Mouse (Mus musculus) kidney, embryonic 16.5 days (tissue): ENCODE data around the gene Ssr1. TPM values are rescaled to one million over a fixed set of nuclear protein-coding genes. Genes with fewer than 3 reads are reported as not detected.

Experiments
- ATAC-seq: fragments of 200-750 bp; cut with Nextera tagmentation; 2 replicates; pipeline ENCODE4 v1.8.0; 2017; ENCODE audit warnings: moderate TSS enrichment; ENCODE audit not compliant: low FRiP score, low TSS enrichment
- H3K27ac ChIP-seq: fragments of 300-500 bp; sonication (generic); 2 replicates; pipeline ENCODE4 v1.5.1; 2014; ENCODE audit warnings: low read length
- H3K27me3 ChIP-seq: fragments of 300-500 bp; sonication (generic); 2 replicates; pipeline ENCODE4 v1.6.1; 2014; ENCODE audit warnings: low read length, control low read depth, mixed read lengths; ENCODE audit not compliant: insufficient read depth
- H3K36me3 ChIP-seq: fragments of 300-500 bp; sonication (generic); 2 replicates; pipeline ENCODE4 v1.6.1; 2014; ENCODE audit warnings: low read length, control low read depth, mixed read lengths; ENCODE audit not compliant: insufficient read depth
- H3K4me1 ChIP-seq: fragments of 300-500 bp; sonication (generic); 2 replicates; pipeline ENCODE4 v1.6.1; 2014; ENCODE audit warnings: low read length, control low read depth, mixed read lengths; ENCODE audit not compliant: insufficient read depth
- H3K4me2 ChIP-seq: fragments of 300-500 bp; sonication (generic); replicated peaks from 2 replicates; pipeline ENCODE4 v1.6.1; 2014; ENCODE audit warnings: low read depth, low read length
- H3K4me3 ChIP-seq: fragments of 300-500 bp; sonication (generic); 2 replicates; pipeline ENCODE4 v1.5.1; 2014; ENCODE audit warnings: mild to moderate bottlenecking, low read length
- H3K9ac ChIP-seq: fragments of 300-500 bp; sonication (generic); replicated peaks from 2 replicates; pipeline ENCODE4 v1.6.1; 2014; ENCODE audit warnings: low read length
- H3K9me3 ChIP-seq: fragments of 300-500 bp; sonication (generic); 2 replicates; pipeline ENCODE4 v1.6.1; 2016; ENCODE audit warnings: low read length, control low read depth
- WGBS: fragments of 180-500 bp; shearing (Covaris S2); extraction: QIAGEN DNeasy Blood & Tissue Kit; methylation state at CpG from one replicate; pipeline ENCODE4 v1.1.7; 2014; 5-methylcytosine and 5-hydroxymethylcytosine counted together
- polyA plus RNA-seq: library from polyadenylated mRNA; unstranded; fragments of >200 nt; fragmentation: Nextera tagmentation; extraction: Ambion mirVana; gene quantifications from 2 replicates; pipeline ENCODE4 v1.2.1, GENCODE M21; 2015

The Ssr1 gene
- 130 and 138 TPM in 2 replicates for polyA plus RNA-seq

DNA sequence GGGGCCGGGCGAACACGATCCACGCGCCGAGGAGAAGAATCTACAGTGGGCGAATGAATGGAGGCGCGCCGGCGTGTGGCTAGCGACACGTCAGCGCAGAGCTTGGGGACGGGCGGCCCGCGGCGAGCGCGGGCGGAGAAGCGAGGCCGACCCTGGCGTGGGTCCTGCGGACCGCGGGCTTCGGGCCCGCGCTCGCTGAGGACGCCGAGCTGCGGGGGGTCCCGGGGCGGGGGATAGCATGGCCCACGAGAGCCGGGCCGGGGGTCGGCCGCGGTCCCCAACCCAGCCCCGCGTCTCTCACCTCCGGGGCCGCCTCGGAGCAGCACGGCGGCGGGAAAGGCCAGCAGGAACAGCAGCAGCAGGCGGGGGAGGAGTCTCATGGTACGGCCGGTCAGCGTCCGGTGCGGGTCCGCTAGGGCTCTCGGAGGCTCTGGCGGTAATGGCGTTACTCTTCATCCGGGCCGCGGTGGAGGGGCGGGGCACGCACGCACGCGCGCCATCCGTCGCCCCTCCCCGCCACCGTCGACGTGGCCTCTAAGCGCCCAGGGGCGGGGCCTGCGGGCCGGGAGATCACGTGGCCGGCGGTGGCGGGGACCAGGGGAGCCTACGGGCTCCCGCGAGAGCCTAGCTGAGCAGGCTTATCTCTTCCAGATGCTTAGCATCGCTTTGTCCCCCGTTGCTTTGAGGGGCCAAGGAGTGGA, at the start of gene Ssr1:
Gene Ssr1, minus strand, starts transcription at position 514 of the 701 bp plus-strand sequence.
- H3K9me3 ChIP-seq: no peaks in the 10 kb centered on the region
- peak within 1 kb of the TSS; percentile 96 for H3K4me3 ChIP-seq
- H3K27me3 ChIP-seq: no peaks in the 10 kb centered on the region
- H3K4me1 ChIP-seq: peaks cover 14% of the 10 kb centered on the region
- H3K9ac ChIP-seq: peak within 1 kb of the TSS; percentile 97
- under 1% methylated on average over 70 of the region's 89 CpGs for WGBS
- peak within 1 kb of the TSS; percentile 92 for H3K27ac ChIP-seq
- H3K36me3 ChIP-seq: peaks cover 25% of the 10 kb centered on the region
- ATAC-seq: peak; percentile 98
- peak within 1 kb of the TSS; percentile 87 for H3K4me2 ChIP-seq

DNA sequence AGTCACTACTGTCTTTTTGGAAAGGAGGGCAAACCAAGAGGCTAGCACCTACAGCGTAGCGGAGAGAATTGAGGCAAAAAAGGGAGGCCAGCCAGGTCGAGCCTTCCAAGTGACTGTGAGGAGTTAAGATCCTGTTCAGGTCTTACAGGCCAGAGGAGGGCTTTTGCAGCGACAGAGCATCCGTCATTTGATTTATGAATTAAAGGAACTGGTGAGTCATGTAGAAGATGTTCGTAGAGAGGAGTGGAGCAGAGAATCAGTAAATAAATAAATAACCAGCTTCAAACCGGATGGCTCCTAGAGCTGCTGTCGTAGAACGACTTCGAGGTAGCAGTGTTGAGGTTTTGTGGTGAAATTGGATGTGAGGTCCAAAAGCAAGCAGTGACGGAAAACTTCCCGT, 43.8 kb upstream of the Ssr1 start:
- Histone ChIP-seq H3K27me3 (no peaks in the 10 kb centered on the region), H3K4me3 (peak overlapping the region; percentile 96), H3K4me1 (peaks cover 22% of the 10 kb centered on the region), H3K9ac (peak overlapping the region; percentile 93), H3K9me3 (no peaks in the 10 kb centered on the region), H3K4me2 (peak overlapping the region; percentile 98), H3K36me3 (peaks cover 24% of the 10 kb centered on the region), H3K27ac (0 out of 2 replicates have a peak overlapping the region, but pooled peaks have one; percentile 74)
- 31% methylated on average over 12 of the region's 12 CpGs for WGBS
- ATAC-seq: 0 out of 2 replicates have a peak, but pooled peaks have one; percentile 4

DNA sequence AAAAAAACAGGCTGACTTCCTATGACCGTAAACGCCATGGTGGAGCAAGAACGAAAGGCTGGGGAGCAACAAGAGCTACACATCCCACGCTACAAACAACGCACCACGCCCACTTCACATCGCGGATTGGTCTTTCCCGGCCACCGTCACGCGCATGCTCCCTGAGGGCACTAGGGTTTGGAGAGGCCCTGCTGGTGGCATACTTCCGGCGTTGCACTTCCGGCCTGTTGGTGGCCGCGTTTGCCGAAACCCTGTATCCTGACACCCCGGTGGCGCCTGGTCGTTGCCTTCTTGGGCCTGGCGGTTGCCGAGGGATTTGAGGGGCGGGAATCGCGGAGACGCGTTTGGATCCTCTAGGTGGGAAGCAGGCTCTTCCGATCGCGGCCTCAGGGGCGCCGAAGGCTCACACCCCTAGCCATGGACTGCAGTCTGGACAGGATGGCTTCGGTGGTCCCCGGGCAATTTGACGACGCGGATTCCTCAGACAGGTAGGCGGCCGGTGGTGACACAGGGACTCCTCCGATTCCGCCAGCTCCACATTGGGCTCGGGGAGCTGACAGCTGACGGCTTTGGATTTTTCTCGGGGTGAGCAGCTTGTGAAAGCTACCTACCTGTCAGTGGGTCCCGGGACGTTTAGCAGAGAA, 43.1 kb upstream of the Ssr1 start, which contains the start of gene Cage1:
Gene Cage1, minus strand, starts transcription at position 26 of the 644 bp plus-strand sequence.
- peaks cover 22% of the 10 kb centered on the region for H3K4me1 ChIP-seq
- peak; percentile 95 for ATAC-seq
- peaks cover 20% of the 10 kb centered on the region for H3K36me3 ChIP-seq
- peak within 1 kb of the TSS; percentile 93 for H3K9ac ChIP-seq
- no peaks in the 10 kb centered on the region for H3K27me3 ChIP-seq
- H3K4me3 ChIP-seq: peak within 1 kb of the TSS; percentile 96
- peak within 1 kb of the TSS; percentile 98 for H3K4me2 ChIP-seq
- under 1% methylated on average over 47 of the region's 47 CpGs for WGBS
- H3K9me3 ChIP-seq: no peaks in the 10 kb centered on the region
- peak within 1 kb of the TSS; percentile 74 for H3K27ac ChIP-seq

- 8% methylated on average over 37 of the region's 37 CpGs for WGBS
These were observed 42.5 kb upstream of the Ssr1 start, which contains the start of gene Riok1 for GRCm38 (mm10) chr13:38036343-38037043. Gene Riok1 (plus strand): TSS chr13:38036995.

DNA sequence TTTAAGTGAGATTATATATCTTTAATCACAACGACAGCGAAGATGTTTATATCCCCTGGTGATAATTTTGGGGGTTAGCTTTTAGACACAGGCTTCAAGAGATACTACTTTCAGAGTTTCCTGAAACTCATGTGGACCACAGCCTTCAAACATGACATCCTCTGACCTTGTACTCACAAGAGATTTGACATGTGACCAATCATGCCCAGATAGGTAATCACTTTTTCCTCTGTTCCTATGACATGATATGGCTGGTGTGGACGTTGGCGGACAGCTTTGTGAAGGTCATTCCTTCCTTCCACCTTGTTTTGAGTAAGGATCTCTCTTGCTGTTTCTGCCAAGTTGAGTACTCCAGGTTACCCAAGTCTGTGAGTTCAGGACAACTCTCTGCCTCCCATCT, 34.4 kb upstream of the Ssr1 start:
- Histone ChIP-seq H3K27ac (no peak overlapping the region), H3K27me3 (no peaks in the 10 kb centered on the region), H3K4me2 (no peak overlapping the region), H3K9ac (no peak overlapping the region), H3K36me3 (no peaks in the 10 kb centered on the region), H3K4me3 (no peak overlapping the region), H3K9me3 (no peaks in the 10 kb centered on the region), H3K4me1 (no peaks in the 10 kb centered on the region)
- 81% methylated on average over 4 of the region's 4 CpGs for whole genome bisulfite sequencing
- ATAC-seq: no peak

More at GRCm38 (mm10) chr13:38036343-38037043, 42.5 kb upstream of the Ssr1 start, which contains the start of gene Riok1:
- peaks cover 22% of the 10 kb centered on the region for H3K4me1 ChIP-seq
- peaks cover 13% of the 10 kb centered on the region for H3K36me3 ChIP-seq
- H3K9me3 ChIP-seq: no peaks in the 10 kb centered on the region
- ATAC-seq: peak; percentile 77
- no peaks in the 10 kb centered on the region for H3K27me3 ChIP-seq
- peak within 1 kb of the TSS; percentile 96 for H3K4me3 ChIP-seq
- H3K9ac ChIP-seq: peak within 1 kb of the TSS; percentile 93
- H3K27ac ChIP-seq: peak within 1 kb of the TSS; percentile 74
- H3K4me2 ChIP-seq: peak within 1 kb of the TSS; percentile 98

DNA sequence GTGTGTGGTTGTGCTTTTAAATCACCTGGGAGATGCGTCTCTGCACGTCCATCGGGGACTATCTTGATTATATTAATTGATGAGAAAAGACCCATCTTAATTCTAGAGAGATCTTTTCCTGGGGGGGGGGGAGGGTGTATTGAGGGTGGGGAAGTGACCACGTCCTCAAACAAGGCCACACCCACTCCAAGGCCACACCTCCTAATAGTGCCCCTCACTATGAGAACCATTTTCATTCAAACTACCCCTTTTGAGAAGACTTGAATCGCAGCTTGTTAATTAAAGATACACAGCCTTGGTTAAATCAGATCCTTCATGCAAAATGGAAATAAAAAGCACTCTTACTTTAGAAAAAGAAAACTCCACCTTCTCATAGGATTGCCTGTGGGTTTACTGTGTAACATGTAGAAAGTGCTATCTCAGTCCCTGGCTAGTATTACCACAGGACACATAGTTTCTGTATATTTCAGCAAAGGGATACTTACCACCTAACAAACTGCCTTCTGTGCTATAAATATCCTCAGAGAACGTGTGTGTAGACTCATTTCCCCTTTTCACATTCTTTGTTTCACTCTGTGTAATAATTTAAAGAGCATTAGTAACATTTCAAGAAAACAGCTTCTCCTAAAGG, 33.7 kb upstream of the Ssr1 start:
- H3K36me3 ChIP-seq: no peaks in the 10 kb centered on the region
- 60% methylated on average over 6 of the region's 6 CpGs for WGBS
- no peak for ATAC-seq
- H3K9ac ChIP-seq: no peak overlapping the region
- no peak overlapping the region for H3K27ac ChIP-seq
- no peak overlapping the region for H3K4me2 ChIP-seq
- H3K27me3 ChIP-seq: no peaks in the 10 kb centered on the region
- no peak overlapping the region for H3K4me3 ChIP-seq
- H3K4me1 ChIP-seq: no peaks in the 10 kb centered on the region
- no peaks in the 10 kb centered on the region for H3K9me3 ChIP-seq

- Histone ChIP-seq H3K4me1 (no peaks in the 10 kb centered on the region), H3K9ac (no peak overlapping the region), H3K36me3 (no peaks in the 10 kb centered on the region), H3K27ac (no peak overlapping the region), H3K9me3 (no peaks in the 10 kb centered on the region), H3K27me3 (no peaks in the 10 kb centered on the region), H3K4me2 (no peak overlapping the region), H3K4me3 (no peak overlapping the region)
- 40% methylated on average over 4 of the region's 4 CpGs for WGBS
- ATAC-seq: no peak
These were observed 31.9 kb upstream of the Ssr1 start for GRCm38 (mm10) chr13:38025874-38026273.

- Histone ChIP-seq H3K4me2 (no peak overlapping the region), H3K36me3 (no peaks in the 10 kb centered on the region), H3K4me1 (no peaks in the 10 kb centered on the region), H3K4me3 (no peak overlapping the region), H3K9me3 (peaks cover 5% of the 10 kb centered on the region; the same call in 1 of the 2 replicates), H3K27me3 (no peaks in the 10 kb centered on the region), H3K9ac (no peak overlapping the region), H3K27ac (no peak overlapping the region)
- ATAC-seq: no peak
- WGBS: 68% methylated on average over 3 of the region's 3 CpGs
These were observed 24.8 kb upstream of the Ssr1 start for GRCm38 (mm10) chr13:38018791-38019190.

DNA sequence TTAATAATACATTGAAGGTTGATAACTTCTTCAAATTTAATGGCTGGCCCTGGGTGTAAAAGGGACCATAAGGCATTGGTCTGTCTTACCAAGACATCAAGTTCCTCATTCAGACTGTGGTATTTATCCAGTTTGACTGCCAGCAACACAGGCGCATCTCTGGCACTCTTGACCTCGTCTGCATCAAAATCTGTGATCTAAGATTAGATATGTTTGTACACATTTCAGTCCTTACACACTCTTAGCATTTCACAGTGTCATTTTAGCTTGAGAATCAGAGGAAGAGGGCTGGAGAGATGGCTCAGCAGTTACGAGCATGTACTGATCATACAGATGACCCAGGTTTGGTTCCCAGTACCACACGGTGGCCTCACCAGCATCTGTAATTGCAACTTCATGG, 21.6 kb upstream of the Ssr1 start:
- Histone ChIP-seq H3K9ac (no peak overlapping the region), H3K27ac (no peak overlapping the region), H3K36me3 (no peaks in the 10 kb centered on the region), H3K4me2 (no peak overlapping the region), H3K4me3 (no peak overlapping the region), H3K9me3 (peaks cover 5% of the 10 kb centered on the region; the same call in 1 of the 2 replicates), H3K27me3 (no peaks in the 10 kb centered on the region), H3K4me1 (no peaks in the 10 kb centered on the region)
- ATAC-seq: no peak
- WGBS: 93% methylated on average over 4 of the region's 4 CpGs
